Mouse (Mus musculus) mature B cell (primary cell): Measurements from ENCODE around the gene Krt24.

Source experiments
- in situ Hi-C: fragments of 300-500 bp; cut with MboI; formaldehyde crosslinking; loops from 2 replicates; pipeline ENCODE4 v1.14.3; 2019

The Krt24 gene

GRCm38 (mm10) chr11:99284833-99285312 is at the start of gene Krt24:
TSS of gene Krt24 (minus strand) at chr11:99285262.
- in situ Hi-C loops: no loop called here

GRCm38 (mm10) chr11:99333426-99333825 is 48.4 kb upstream of the Krt24 start:
- in situ Hi-C loops: no loop called here

GRCm38 (mm10) chr11:99329655-99330054 is 44.6 kb upstream of the Krt24 start:
- in situ Hi-C loops: no loop called here

- in situ Hi-C loops: no loop called here
Observed at GRCm38 (mm10) chr11:99322851-99323250, 37.8 kb upstream of the Krt24 start, which contains the start of gene Krt25. TSS of gene Krt25 (minus strand) at chr11:99322951.

GRCm38 (mm10) chr11:99321094-99321493 is 36.0 kb upstream of the Krt24 start:
- in situ Hi-C loops: no loop called here

- in situ Hi-C loops: no loop called here
Observed at GRCm38 (mm10) chr11:99319127-99319526, 34.1 kb upstream of the Krt24 start.

GRCm38 (mm10) chr11:99316543-99316942 is 31.5 kb upstream of the Krt24 start:
- in situ Hi-C loops: no loop called here

GRCm38 (mm10) chr11:99314594-99314993 is 29.5 kb upstream of the Krt24 start:
- in situ Hi-C loops: no loop called here

GRCm38 (mm10) chr11:99310882-99311281 is 25.8 kb upstream of the Krt24 start:
- in situ Hi-C loops: no loop called here

GRCm38 (mm10) chr11:99307579-99307978 is 22.5 kb upstream of the Krt24 start:
- in situ Hi-C loops: no loop called here

- in situ Hi-C loops: no loop called here
Observed at GRCm38 (mm10) chr11:99295039-99295438, 10.0 kb upstream of the Krt24 start.

- in situ Hi-C loops: loop anchor here (5.0 kb wide), 1 partner anchor 96 kb away; no protein-coding TSS in a partner anchor
Observed at GRCm38 (mm10) chr11:99292846-99293245, 7.8 kb upstream of the Krt24 start.

- in situ Hi-C loops: no loop called here
Observed at GRCm38 (mm10) chr11:99284011-99284410, 1.1 kb downstream of the Krt24 start.

GRCm38 (mm10) chr11:99283334-99283733 is 1.7 kb downstream of the Krt24 start:
- in situ Hi-C loops: no loop called here

GRCm38 (mm10) chr11:99281116-99281515 is 3.9 kb downstream of the Krt24 start:
- in situ Hi-C loops: no loop called here

- in situ Hi-C loops: no loop called here
Observed at GRCm38 (mm10) chr11:99279986-99280385, 5.1 kb downstream of the Krt24 start.

GRCm38 (mm10) chr11:99276786-99277185 is 8.3 kb downstream of the Krt24 start:
- in situ Hi-C loops: no loop called here

GRCm38 (mm10) chr11:99275624-99276023 is 9.4 kb downstream of the Krt24 start:
- in situ Hi-C loops: no loop called here

GRCm38 (mm10) chr11:99272721-99273120 is 12.3 kb downstream of the Krt24 start:
- in situ Hi-C loops: no loop called here

GRCm38 (mm10) chr11:99269192-99269591 is 15.9 kb downstream of the Krt24 start:
- in situ Hi-C loops: no loop called here

GRCm38 (mm10) chr11:99265796-99266195 is 19.3 kb downstream of the Krt24 start:
- in situ Hi-C loops: no loop called here

- in situ Hi-C loops: no loop called here
Observed at GRCm38 (mm10) chr11:99265220-99265619, 19.8 kb downstream of the Krt24 start.

GRCm38 (mm10) chr11:99256213-99256612 is 28.8 kb downstream of the Krt24 start:
- in situ Hi-C loops: no loop called here

- in situ Hi-C loops: no loop called here
Observed at GRCm38 (mm10) chr11:99255316-99255715, 29.7 kb downstream of the Krt24 start.
